Mouse (Mus musculus): Measurements from ENCODE around the gene Tmem210.
A peak's percentile ranks its signal among the peaks of the same experiment; 100 is the strongest.

Tmem210 gene

GRCm38 (mm10) chr2:25297093-25297492 is 9.1 kb downstream of the Tmem210 start:
- DNase-seq: no peak

- peak; percentile 75 for DNase-seq
Observed at GRCm38 (mm10) chr2:25298046-25298445, 10.1 kb downstream of the Tmem210 start.

- no peak for DNase-seq
Observed at GRCm38 (mm10) chr2:25303452-25303851, 15.5 kb downstream of the Tmem210 start.

- peak; percentile 90 for DNase-seq
Observed at GRCm38 (mm10) chr2:25303931-25304656, 16.1 kb downstream of the Tmem210 start.

- peak; percentile 51 for DNase-seq
Observed at GRCm38 (mm10) chr2:25304657-25305541, 17.0 kb downstream of the Tmem210 start.

- no peak for DNase-seq
Observed at GRCm38 (mm10) chr2:25305587-25306359, 17.8 kb downstream of the Tmem210 start.

- DNase-seq: no peak
Observed at GRCm38 (mm10) chr2:25310180-25310579, 22.2 kb downstream of the Tmem210 start.

GRCm38 (mm10) chr2:25310969-25311368 is 23.0 kb downstream of the Tmem210 start:
- no peak for DNase-seq

- no peak for DNase-seq
Observed at GRCm38 (mm10) chr2:25311491-25311891, 23.5 kb downstream of the Tmem210 start.

GRCm38 (mm10) chr2:25318119-25318966 is 30.4 kb downstream of the Tmem210 start:
- DNase-seq: peak; percentile 77

GRCm38 (mm10) chr2:25318971-25319773 is 31.2 kb downstream of the Tmem210 start, which contains the start of gene Grin1:
TSS of gene Grin1 (minus strand) at chr2:25319187.
- DNase-seq: peak; percentile 90

GRCm38 (mm10) chr2:25320084-25320483 is 32.1 kb downstream of the Tmem210 start:
- DNase-seq: no peak

GRCm38 (mm10) chr2:25326036-25326435 is 38.1 kb downstream of the Tmem210 start:
- DNase-seq: no peak

GRCm38 (mm10) chr2:25328440-25328839 is 40.5 kb downstream of the Tmem210 start:
- no peak for DNase-seq

GRCm38 (mm10) chr2:25331470-25331869 is 43.5 kb downstream of the Tmem210 start:
- DNase-seq: no peak

- DNase-seq: peak; percentile 99
Observed at GRCm38 (mm10) chr2:25332286-25333160, 44.6 kb downstream of the Tmem210 start, which contains the start of gene Man1b1. TSS of gene Man1b1 (plus strand) at chr2:25332338.

GRCm38 (mm10) chr2:25333569-25333968 is 45.6 kb downstream of the Tmem210 start:
- no peak for DNase-seq

- DNase-seq: no peak
Observed at GRCm38 (mm10) chr2:25338303-25338702, 50.4 kb downstream of the Tmem210 start.
